Mouse (Mus musculus) urinary bladder, adult 2 months (tissue): Measurements from ENCODE around the gene 4930469K13Rik. TPM values are rescaled to one million over a fixed set of nuclear protein-coding genes. Genes with fewer than 3 reads are reported as not detected.

Experiments used
- DNase-seq: peaks from one replicate; pipeline ENCODE4 v3.0.0; 2022; ENCODE audit warnings: low spot score
- polyA plus RNA-seq: library from polyadenylated mRNA; depleted of rRNA; stranded (reverse); fragments of >200 nt; gene quantifications from 2 replicates; pipeline ENCODE4 v1.2.3, GENCODE M21; 2012

Gene 4930469K13Rik
- polyA plus RNA-seq, 1 experiment = not detected

DNA sequence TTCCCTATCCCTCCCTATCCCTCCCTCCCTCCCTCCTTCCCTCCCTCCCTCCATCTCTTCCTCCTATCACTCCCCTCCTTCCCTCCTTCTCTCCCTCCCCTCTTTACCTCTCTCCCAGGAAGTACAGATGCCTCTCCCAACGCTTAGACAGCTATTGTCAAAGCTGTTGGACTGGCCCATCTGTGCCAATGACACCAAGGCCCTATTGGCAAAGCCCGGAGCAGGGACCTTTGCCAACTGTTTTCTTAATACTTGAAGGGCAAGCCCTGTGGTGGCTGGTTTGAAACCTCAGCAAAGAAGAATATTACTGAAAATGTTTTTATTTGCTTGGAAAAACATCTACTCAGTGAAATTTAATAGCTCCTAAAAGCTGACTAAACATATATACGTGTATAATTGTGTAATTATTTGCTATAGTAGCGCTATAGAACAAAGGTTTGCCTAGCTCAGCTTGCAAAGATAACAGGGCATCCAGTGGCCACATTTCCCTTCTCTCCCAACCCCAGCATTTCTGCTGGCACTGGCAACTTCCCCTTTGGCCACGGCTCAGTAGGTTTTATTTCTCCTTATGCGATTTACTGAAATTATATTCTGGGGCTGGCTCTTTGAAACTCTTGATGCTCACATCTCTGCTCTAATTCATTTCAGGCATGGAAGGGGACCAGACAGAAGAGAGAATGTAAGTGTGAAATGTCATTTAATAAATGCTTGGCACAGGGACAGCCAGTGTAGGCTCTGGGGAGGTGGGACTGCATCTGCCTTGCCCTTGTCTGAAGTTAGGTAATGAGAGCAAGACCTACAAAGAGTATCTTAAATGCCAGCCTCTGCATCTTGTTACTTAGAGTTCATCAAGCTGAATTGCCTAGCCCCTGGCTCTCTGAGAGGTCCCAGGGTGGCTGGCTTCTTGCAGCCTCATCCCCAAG is 18.6 kb downstream of the 4930469K13Rik start:
- no peak for DNase-seq

GRCm38 (mm10) chr11:34078581-34078980 is 19.8 kb downstream of the 4930469K13Rik start:
- no peak for DNase-seq

- no peak for DNase-seq
Measured at GRCm38 (mm10) chr11:34077870-34078269, 20.5 kb downstream of the 4930469K13Rik start.

- DNase-seq = no peak
Measured at GRCm38 (mm10) chr11:34073776-34074175, 24.6 kb downstream of the 4930469K13Rik start.

DNA sequence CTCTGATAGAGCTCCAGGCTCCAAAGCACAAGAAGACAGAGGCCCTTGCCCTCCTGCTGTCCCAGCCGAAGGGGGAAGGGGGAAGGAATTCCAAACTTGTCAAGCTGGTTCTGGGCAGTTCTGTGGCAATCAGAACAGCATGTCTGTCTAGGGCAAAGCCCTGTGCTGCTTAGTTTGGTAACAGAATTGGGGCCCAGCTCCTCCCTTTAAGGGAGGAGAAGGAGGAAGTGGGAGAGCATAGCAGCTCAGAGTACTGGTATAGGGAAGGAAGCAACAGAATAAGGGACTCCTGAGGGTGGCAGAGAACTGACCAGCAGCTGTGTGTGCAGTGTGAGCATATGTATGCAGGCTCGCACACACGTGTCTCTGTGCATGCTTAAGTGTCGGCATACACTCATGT is 26.0 kb downstream of the 4930469K13Rik start:
- DNase-seq = no peak

- DNase-seq = no peak
Measured at GRCm38 (mm10) chr11:34070596-34070995, 27.8 kb downstream of the 4930469K13Rik start.

GRCm38 (mm10) chr11:34063702-34064485 is 34.5 kb downstream of the 4930469K13Rik start:
- no peak for DNase-seq

DNA sequence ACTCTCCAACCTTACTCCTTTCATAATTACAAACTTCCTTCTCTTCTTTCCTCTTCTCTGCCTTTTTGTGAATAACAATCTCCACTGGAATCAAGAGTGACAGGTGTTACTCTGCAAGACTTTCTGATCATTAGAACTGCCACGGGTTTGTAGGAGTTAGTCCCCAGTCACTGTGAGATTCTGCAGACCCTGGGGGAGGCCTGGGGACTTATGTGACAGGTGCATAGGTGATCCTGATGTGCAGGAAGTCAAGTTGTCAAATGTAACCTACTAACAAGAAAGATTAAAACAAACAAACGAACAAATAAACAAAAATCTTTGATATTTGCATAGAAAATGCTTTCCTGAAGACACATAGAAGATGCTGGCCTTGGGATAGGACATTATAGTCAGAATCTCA is 35.1 kb downstream of the 4930469K13Rik start:
- no peak for DNase-seq

DNA sequence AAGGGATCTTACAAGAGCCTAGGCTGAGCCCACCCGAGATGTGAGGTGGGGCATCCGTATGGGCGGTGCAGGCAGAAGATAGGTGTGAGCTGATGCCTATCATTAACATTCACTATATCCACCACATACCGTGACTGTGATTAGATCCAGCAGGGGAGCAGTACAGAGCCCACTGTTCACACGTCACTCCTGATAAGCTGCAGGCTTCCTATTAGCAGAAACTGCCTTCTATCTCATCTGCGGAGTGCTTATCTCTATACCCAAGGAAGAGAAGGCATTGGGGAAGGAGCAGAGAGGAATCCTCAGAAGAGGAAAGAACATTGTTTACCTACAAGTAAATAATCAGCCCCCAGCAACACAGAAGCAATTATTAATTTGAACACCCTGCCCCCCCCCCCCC is 36.6 kb downstream of the 4930469K13Rik start:
- no peak for DNase-seq

DNA sequence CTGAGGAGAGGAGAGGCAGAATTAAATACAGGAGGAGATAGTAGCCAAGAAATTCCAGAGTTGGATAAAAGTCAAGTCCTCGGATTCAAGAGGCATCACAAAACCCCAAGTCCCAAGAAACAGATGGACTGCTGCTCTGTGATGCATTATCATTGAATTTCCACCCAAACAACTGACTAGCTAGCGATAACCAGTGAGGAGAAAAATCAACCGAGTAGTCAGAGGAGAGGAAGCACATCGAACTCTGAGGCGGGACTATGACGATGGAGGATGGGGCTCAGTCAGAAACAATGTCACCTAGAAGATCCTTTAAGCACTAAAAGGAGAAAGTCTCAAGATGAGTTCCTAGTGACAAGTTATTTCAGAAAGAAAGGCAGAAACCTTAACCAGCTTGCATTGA is 39.4 kb downstream of the 4930469K13Rik start:
- no peak for DNase-seq

DNA sequence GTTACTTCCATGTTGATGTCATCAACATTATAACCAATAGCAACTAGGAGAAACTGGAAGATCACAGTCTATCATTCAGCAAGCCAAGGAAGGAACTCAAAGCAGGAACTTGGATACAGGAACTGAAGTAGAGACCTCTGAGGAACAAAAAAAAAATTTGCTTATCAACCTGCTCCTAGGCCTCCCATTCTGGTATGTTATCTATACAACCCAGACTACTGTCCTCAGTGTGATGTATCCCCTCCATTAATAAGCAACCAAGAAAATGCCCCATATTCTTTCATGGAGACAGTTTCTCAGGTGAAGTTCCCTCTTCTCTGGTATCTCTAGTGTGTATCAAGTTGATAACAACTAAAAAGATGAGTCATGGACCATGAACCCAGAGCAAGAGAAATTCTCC is 40.0 kb downstream of the 4930469K13Rik start:
- DNase-seq = no peak

- no peak for DNase-seq
Measured at GRCm38 (mm10) chr11:34056715-34057114, 41.6 kb downstream of the 4930469K13Rik start.

DNA sequence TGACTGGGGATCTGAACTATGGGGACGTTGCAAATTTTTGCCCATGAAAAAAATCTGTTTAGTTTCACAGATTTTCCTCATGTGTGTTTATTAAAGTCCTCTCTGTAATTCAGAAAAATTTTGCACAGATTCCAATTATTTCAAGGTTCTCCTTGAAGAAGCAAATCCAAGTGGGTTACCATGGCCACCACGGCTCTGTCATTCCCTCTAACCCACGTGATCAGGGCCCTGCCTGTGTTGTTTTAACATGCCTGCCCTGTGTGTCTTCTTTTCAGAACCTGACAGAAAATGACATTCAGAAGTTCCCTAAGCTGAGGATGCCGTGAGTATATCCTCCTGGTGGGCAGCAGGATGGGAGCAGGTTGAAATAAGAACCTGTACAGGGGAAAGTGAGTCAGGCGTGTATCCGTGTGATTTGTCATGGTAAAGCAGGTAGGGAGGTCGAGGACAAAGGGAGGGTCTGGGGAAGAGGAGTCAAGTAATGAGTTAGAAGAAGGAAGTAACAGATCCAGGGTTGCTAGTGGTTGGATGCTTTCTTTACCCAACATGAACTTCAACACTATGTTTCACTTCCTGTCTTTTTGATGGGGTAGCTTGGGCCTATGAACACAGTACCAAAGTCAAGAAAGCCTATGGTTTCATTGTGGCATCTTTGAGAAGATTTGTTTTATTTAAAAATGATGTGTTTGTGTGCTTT is 44.2 kb downstream of the 4930469K13Rik start:
- DNase-seq = no peak

DNA sequence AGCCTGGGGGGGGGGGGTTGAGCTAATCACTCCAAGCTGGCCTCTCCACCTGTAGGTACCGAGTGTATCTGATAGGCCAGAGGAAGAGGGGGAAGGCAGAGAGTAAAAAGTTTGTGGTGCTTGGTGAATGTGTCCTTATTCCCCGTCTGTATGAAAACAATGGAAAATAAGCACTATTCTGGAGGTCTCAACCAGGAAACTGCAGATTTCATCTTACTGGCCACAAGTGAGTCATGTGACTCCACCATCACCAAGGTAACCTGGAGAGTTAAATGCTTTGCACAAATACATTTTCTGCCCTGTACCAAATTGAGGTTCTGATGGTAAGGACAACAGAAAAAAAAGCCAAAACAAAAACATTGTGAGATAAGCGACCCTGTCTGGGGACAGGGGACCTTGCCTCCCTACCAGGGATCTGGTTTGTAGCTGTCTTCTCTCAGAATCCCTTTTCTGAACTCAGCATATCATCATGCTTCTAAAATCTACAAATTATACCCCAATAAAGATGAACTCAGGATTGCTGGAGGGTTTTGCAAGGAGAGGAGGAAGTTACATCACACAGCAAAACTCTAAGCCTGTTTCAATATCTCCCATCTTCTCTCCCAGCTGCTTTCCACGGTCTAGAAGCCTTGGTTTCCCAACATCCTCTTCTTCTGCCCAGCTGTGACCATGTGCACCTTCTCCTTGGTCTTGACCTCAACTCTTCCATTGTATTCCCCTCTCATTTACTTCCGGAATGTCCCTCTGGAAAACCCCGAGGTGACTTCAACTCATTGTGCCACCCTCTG is 45.1 kb downstream of the 4930469K13Rik start:
- no peak for DNase-seq

- DNase-seq = no peak
Measured at GRCm38 (mm10) chr11:34050643-34051042, 47.7 kb downstream of the 4930469K13Rik start.

- DNase-seq = no peak
Measured at GRCm38 (mm10) chr11:34050063-34050462, 48.3 kb downstream of the 4930469K13Rik start.

DNA sequence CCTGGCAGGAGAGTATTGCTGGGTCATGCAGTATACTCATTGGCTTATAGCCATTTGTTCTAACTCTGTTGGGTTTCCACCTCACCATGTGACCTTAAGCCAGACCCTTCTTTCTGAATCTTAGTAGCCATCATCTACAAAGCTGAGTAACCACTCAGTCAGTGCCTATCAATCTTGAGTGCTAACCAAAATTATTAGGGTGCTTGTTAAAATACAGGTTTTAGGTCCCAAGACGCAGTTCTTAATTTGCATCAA is 49.3 kb downstream of the 4930469K13Rik start:
- DNase-seq = no peak

DNA sequence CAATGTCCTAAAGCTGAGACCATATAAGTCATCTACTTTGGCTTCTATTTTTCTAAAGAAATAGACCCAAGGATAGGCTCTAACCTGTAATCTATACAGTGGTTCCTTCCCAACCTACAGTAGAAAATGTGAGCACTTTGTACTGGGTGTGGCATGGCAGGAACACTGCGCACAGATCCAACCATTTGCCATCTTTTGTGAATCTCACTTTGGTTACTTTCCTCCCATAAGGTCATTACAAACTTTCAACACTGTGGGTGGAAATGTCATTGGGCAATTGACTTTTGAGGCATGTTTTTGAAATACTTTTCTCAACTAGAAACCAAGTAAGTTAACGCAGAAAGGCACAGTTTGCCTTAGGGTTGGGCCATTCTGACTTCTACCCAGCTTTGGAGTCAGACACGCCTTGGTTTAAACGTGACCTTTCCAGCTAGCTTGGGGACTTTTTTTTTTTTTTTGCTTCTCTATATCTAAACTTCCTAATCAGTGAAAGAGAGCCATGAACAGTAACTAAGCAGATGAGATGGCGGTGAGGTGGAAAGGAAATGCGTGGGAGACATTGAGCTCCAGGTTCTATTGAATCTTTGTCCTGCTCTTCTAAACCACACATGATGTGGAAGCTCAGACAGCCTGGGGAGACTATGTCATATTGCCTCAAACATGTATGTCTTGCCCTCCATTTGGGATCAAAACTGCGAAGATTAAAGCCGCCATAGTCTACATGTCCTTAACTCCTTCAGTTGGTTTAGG is 49.8 kb downstream of the 4930469K13Rik start:
- DNase-seq = no peak

GRCm38 (mm10) chr11:34047542-34047937 is 50.8 kb downstream of the 4930469K13Rik start:
- DNase-seq = no peak

DNA sequence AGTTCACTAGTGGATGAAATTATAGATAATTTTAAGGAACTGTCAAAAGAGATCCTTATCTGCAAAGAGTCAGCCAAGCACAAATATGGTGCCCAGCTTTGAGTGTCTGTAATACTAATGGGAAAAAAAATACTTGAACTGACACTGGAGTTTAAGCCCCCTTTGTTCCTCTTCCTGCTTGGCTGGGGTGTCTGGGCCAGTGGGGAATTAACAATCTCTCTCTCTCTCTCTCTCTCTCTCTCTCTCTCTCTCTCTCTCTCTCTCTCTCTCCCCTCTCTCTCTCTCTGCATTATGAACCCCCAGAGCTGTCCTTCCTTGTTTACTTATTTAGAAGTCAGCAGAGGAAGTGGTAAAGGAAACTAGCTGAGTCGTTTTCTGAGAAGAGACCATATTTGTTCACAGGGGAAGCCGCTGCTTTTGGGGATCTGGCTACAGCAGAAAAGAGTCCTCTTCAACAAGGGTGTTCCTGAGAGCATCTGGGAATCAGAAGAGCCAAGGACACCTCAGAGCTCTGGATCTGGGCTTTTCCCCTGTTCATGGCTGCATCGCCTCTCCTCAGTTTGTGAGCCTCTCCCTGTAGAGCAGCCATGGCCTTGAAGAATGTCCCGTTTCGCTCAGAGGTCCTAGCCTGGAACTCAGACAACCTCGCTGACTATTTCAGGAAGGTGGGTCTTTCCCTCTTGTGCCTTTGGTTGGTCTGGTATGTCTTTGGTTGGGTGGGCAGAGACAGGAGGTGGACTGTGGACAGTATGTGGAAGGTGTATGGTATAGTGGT is 51.4 kb downstream of the 4930469K13Rik start, which contains the start of gene Lcp2:
Gene Lcp2, plus strand, starts transcription at position 154 of the 775 bp plus-strand sequence.
- DNase-seq = no peak
